Mouse (Mus musculus) kidney, adult 2 months (tissue): ENCODE results near the gene Gja5.

Experiments
- CTCF ChIP-seq: fragments of 200-500 bp; conservative IDR thresholded peaks from 2 replicates; pipeline ENCODE4 v1.5.1; 2011; ENCODE audit warnings: low read depth, mild to moderate bottlenecking, control low read depth, low read length, moderate library complexity, mixed read lengths; ENCODE audit not compliant: insufficient read depth, insufficient read length
- POLR2A ChIP-seq: fragments of 200-500 bp; IDR thresholded peaks from one replicate; pipeline ENCODE4 v1.6.1; 2011; ENCODE audit warnings: low read depth, low read length, control low read depth

GRCm38 (mm10) chr3:96867863-96868262 is 36.6 kb upstream of the Gja5 start:
- TF ChIP-seq CTCF (no peak), POLR2A (no peak)
